Mouse (Mus musculus): ENCODE measurements around the gene Otulin.

The Otulin gene

GRCm38 (mm10) chr15:27630601-27631383 is at the start of gene Otulin:
Gene Otulin (minus strand): TSS chr15:27630693.
- peak; percentile 98 for DNase-seq (ENCODE audit: low read depth, low spot score)

DNA sequence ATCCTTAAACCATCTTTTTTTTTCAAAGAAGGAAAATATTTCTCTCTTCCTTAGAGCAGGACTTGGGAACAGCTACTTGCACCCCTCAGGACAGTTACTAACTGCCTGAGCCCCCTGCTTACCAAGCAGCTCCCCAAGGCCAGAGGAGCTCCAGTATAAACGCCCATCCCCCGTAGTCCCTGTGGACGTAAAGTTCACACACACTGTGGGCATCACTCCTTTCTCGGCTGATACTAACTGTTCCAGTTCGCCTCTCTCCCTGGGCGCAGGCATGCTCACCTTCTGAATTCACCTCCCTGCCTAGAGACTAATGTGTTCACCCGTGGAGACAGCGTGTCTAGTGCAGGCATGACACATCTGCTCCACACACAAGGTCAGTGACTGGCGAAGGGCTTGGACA is 48.0 kb upstream of the Otulin start:
- no peak for DNase-seq (ENCODE audit: low read depth, low spot score)

GRCm38 (mm10) chr15:27677801-27678200 is 47.3 kb upstream of the Otulin start:
- DNase-seq (ENCODE audit: low read depth, low spot score) = peak; percentile 52

DNA sequence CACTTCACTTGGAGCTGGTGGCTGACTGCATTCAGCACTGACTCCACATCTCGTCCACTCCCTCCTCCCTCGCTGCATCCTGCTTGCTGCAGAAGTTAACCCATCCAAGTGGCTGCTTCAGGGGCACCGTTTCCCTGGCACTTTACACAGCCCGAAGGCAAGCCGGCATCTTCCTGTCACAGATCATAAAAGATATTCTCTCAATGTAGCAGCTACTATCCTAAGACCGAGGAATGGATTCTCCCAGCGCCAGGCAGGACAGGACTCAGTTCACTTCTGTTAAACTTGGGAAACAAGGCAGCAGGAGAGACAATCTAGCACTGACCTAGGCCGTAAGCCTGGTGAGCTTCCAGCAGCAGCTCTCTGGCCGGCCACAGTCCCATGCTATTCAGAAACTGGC is 45.7 kb upstream of the Otulin start:
- DNase-seq (ENCODE audit: low read depth, low spot score) = no peak

GRCm38 (mm10) chr15:27675122-27675521 is 44.6 kb upstream of the Otulin start:
- no peak for DNase-seq (ENCODE audit: low read depth, low spot score)

GRCm38 (mm10) chr15:27674041-27674440 is 43.5 kb upstream of the Otulin start:
- no peak for DNase-seq (ENCODE audit: low read depth, low spot score)

- DNase-seq (ENCODE audit: low read depth, low spot score) = no peak
These were observed 42.7 kb upstream of the Otulin start for GRCm38 (mm10) chr15:27673151-27673550.

DNA sequence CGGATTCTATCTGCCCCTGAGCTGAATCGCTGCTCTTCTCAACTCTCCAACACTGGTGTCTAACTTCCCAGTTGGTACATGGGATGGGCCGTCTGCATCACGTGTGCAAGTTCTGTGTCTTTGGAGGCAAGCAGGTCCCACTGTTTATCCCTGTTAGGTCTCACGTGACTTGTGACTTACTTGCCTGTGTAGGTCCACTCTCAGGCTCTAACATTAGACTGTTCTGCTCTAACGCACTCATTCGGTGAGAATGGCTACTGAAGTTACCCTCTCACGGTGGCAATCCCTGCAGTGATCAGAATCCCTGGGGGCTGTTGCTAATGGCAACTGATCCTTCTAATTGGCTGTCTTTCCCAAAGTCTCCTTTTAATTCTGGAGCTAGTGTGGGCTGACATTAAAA is 41.8 kb upstream of the Otulin start:
- no peak for DNase-seq (ENCODE audit: low read depth, low spot score)

- DNase-seq (ENCODE audit: low read depth, low spot score) = no peak
These were observed 41.2 kb upstream of the Otulin start for GRCm38 (mm10) chr15:27671612-27672245.

DNA sequence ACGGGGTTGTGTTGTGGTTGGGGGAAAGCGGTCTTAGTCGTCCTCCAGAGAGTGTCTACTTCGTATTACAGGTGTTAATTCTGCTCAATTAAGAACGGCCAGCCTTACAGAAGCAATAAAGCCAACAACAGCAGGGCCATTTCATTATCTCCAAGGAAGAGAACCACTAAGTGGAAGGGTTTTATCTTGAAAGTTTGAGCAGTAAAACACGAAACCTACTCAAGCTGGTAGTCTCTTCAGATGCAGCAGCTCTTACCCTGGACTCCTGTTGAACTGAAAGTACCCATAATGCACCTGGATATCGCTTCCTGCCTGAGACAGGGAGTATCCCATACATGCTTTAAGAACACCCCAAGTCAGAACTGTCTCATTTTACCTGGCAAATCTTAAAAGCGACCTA is 40.2 kb upstream of the Otulin start:
- no peak for DNase-seq (ENCODE audit: low read depth, low spot score)

GRCm38 (mm10) chr15:27669931-27670411 is 39.5 kb upstream of the Otulin start:
- DNase-seq (ENCODE audit: low read depth, low spot score) = no peak

GRCm38 (mm10) chr15:27669276-27669675 is 38.8 kb upstream of the Otulin start:
- peak; percentile 88 for DNase-seq (ENCODE audit: low read depth, low spot score)

GRCm38 (mm10) chr15:27668557-27668956 is 38.1 kb upstream of the Otulin start:
- no peak for DNase-seq (ENCODE audit: low read depth, low spot score)

DNA sequence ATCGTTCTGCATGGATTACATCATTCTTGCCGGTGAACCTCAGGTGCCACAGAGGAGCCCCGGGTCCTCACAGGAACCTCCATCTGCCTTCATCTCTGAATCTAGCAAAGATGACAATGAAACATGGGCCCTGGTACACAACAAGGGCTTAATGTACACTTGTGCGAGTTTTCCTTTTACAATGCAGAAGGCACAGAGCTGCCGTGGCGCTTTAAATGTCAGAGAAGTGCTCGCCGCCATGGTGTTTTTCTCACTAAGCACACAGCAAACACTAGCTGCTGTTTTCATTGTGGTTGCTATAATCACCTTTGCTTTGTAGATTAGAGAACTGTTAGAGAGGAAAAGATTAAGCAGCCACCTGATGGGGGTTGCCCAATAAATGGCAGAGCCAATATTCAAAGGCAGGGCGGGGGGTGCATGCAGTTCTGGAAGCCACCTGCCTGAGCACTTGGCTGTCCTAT is 37.5 kb upstream of the Otulin start:
- DNase-seq (ENCODE audit: low read depth, low spot score) = no peak

GRCm38 (mm10) chr15:27666911-27667539 is 36.5 kb upstream of the Otulin start:
- no peak for DNase-seq (ENCODE audit: low read depth, low spot score)

- peak; percentile 65 for DNase-seq (ENCODE audit: low read depth, low spot score)
These were observed 35.0 kb upstream of the Otulin start for GRCm38 (mm10) chr15:27665392-27665911.

DNA sequence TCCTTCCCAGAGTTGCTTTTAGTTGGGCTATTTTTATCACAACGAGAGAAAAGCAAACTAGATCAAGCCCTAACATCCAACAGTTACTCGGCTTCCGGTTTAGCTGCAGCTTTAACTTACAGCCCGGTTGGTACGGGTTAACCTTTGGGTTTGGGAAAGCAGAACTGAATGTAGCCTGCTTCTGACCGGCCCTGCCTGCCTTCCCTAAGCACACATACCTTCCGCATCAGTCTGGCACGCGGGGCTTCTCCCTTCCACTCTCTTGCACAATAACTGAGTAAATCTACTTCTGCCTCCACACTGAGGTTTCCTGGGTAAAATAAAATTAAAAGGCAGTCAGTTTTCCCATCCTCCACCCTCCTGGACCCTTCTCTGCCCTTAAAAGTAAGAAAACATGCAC is 33.6 kb upstream of the Otulin start:
- DNase-seq (ENCODE audit: low read depth, low spot score) = peak; percentile 47

- DNase-seq (ENCODE audit: low read depth, low spot score) = no peak
These were observed 32.2 kb upstream of the Otulin start for GRCm38 (mm10) chr15:27662699-27663098.

GRCm38 (mm10) chr15:27661696-27662095 is 31.2 kb upstream of the Otulin start:
- DNase-seq (ENCODE audit: low read depth, low spot score) = no peak

DNA sequence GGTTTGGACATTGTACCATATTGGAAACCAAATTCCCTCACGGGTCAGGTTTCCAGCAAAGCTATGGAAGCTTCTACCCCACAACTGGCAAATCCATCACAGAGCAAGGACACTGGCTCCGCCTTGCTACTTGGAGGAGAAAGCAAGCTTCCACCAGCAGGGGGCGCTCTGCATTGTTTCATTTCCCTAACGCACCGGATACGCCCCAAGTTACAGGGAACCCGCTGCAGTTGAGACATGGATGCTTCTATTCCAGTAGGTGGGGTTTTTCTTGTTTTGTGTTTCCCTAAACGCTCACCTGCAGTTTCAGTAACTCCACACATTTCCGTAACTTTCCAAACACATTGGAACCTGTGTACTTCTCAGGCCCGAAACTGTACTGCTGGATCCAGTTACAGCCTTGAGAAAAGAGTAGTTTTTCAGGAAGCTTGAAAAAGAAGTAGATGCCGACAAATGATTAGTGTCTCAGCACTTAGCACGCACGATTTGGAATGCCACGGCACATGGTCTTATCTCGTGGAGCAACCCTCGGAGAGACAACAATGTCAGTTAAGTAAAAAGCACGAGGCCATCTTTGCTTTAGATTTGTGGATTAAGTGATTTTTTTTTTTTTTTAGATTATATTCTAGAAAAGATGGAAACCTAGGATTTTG is 29.2 kb upstream of the Otulin start:
- DNase-seq (ENCODE audit: low read depth, low spot score) = peak; percentile 94

DNA sequence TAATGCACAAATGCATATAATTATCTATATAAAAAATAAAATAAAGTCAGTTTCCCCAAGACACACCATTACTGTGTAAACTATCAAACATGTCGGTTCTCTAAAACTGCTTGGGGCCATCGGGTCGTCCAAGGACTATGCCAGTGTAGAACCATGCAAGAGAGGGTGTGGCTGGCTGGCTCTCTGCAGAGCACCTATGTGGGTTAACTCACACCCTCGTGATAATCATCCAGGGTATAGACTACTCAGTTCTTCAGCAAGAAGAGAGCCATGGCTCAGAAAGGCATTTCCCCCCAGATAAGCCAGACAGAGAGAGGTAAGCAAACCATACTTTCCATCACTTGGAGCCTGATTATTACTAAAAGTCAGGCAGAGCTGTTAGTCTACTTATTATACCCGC is 28.6 kb upstream of the Otulin start:
- DNase-seq (ENCODE audit: low read depth, low spot score) = no peak

DNA sequence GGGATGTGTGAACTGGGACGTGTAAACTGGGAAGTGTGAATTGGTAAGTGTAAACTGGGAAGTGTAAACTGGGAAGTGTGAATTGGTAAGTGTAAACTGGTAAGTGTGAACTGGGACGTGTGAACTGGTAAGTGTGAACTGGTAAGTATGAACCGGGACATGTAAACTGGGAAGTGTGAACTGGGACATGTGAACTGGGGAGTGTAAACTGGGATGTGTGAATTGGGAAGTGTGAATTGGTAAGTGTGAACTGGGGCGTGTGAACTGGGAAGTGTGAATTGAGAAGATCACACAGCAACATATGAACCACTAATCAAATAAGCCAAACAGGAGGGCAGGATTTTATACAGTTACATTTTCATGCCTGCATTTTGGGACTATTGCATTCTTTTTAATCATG is 27.9 kb upstream of the Otulin start:
- no peak for DNase-seq (ENCODE audit: low read depth, low spot score)
